Comparison of ENCODE assay signal across 29 mouse cellular contexts in the genomic region with DNA sequence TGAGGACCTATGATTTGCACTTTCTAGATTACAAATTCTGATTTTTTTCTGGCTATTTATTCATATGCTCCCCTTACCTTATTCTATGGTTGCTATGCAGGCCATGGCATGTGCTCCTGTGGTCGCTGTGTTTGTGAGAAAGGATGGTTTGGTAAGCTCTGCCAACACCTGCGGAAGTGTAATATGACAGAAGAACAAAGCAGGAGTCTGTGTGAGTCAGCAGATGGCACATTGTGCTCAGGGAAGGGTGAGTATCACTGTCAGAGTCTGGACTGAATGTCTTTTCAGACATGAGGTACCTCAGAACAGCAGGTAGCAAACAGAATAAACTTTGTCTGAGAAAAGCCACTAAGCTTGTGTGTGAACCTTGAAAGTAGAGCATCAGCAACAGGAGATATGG.
DNase-seq lines count a peak whose midpoint lies in the region; ATAC-seq lines count a peak whose summit lies in the region.
"Had no signal": no experiment of that assay in that cellular context is flagged by ENCODE, and none has a peak within 500 bp of the region (broad histone marks: within the 10 kb centered on the region; RNA-seq: fewer than 3 reads in every experiment).

No protein-coding gene starts in this region.

- H3K27me3 ChIP-seq in forebrain, embryonic 12.5 days = no peaks in the 10 kb centered on the region
- H3K27me3 ChIP-seq in forebrain, embryonic 15.5 days = no peaks in the 10 kb centered on the region
- H3K27me3 ChIP-seq: embryonic facial prominence, embryonic 12.5 days; heart, embryonic 13.5 days; hindbrain, embryonic 13.5 days; limb, embryonic 13.5 days; liver, embryonic 12.5 days had no signal

- H3K36me3 ChIP-seq in forebrain, embryonic 12.5 days (replicated peaks) = no peaks in the 10 kb centered on the region
- no peaks in the 10 kb centered on the region for H3K36me3 ChIP-seq in forebrain, embryonic 15.5 days
- H3K36me3 ChIP-seq: embryonic facial prominence, embryonic 12.5 days; G1E; heart, embryonic 13.5 days; hindbrain, embryonic 13.5 days; limb, embryonic 13.5 days; liver, embryonic 12.5 days had no signal

- WGBS in forebrain, embryonic 12.5 days = 71% methylated on average over 2 of the region's 2 CpGs
- 59% methylated on average over 2 of the region's 2 CpGs for WGBS in forebrain, embryonic 15.5 days

- ATAC-seq in forebrain, embryonic 12.5 days (ENCODE audit: low FRiP score) = 0 out of 2 replicates have a peak, but pooled peaks have one; percentile 41
- no peak for ATAC-seq in forebrain, embryonic 15.5 days (replicated peaks)
- no peak for ATAC-seq in megakaryocyte, adult 5-6 weeks (ENCODE audit: poor library complexity, severe bottlenecking)
- ATAC-seq: forebrain, embryonic 14.5 days; liver, embryonic 12.5 days; Patski had no signal

- H3K9me3 ChIP-seq in forebrain, embryonic 12.5 days = no peaks in the 10 kb centered on the region
- H3K9me3 ChIP-seq in forebrain, embryonic 15.5 days = no peaks in the 10 kb centered on the region
- H3K9me3 ChIP-seq: embryonic facial prominence, embryonic 12.5 days; G1E; heart, embryonic 13.5 days; hindbrain, embryonic 13.5 days; limb, embryonic 13.5 days; liver, embryonic 12.5 days had no signal

- DNase-seq in retina, postnatal 1 day = peak; percentile 15
- no peak for DNase-seq in retina, embryonic 14.5 days (ENCODE audit: low spot score)
- peak; percentile 75 for DNase-seq in cerebellum, adult 9-10 months
- DNase-seq in kidney, postnatal 14 days = no peak
- no peak for DNase-seq in embryo, embryonic 9.5 days (ENCODE audit: extremely low spot score)
- DNase-seq: adrenal gland, postnatal 36 days; gastrocnemius, postnatal 14 days; heart, adult 18-20 months; heart, postnatal 14 days; kidney, adult 9 months; kidney, postnatal 25 days; layer of hippocampus, postnatal 36 days; lung, adult 18-20 months; lung, postnatal 10 days; right cerebral cortex, postnatal 14 days; spleen, adult 18-20 months had no signal

- no peak overlapping the region for H3K4me2 ChIP-seq in forebrain, embryonic 12.5 days
- H3K4me2 ChIP-seq in forebrain, embryonic 15.5 days (replicated peaks) = no peak overlapping the region
- H3K4me2 ChIP-seq: embryonic facial prominence, embryonic 12.5 days; heart, embryonic 13.5 days; hindbrain, embryonic 13.5 days; limb, embryonic 13.5 days; liver, embryonic 12.5 days; midbrain, embryonic 11.5 days had no signal

- H3K4me3 ChIP-seq in forebrain, embryonic 12.5 days (replicated peaks) = no peak overlapping the region
- H3K4me3 ChIP-seq in forebrain, embryonic 15.5 days = no peak overlapping the region
- H3K4me3 ChIP-seq: embryonic facial prominence, embryonic 12.5 days; erythroblast, embryonic 14.5 days; heart, embryonic 13.5 days; hindbrain, embryonic 13.5 days; limb, embryonic 13.5 days; liver, embryonic 12.5 days had no signal

- no peak overlapping the region for H3K9ac ChIP-seq in forebrain, embryonic 12.5 days
- H3K9ac ChIP-seq in forebrain, embryonic 15.5 days (replicated peaks) = no peak overlapping the region
- H3K9ac ChIP-seq: embryonic facial prominence, embryonic 12.5 days; heart, embryonic 13.5 days; hindbrain, embryonic 13.5 days; limb, embryonic 13.5 days; liver, embryonic 12.5 days had no signal

- no peaks in the 10 kb centered on the region for H3K4me1 ChIP-seq in forebrain, embryonic 12.5 days
- no peaks in the 10 kb centered on the region for H3K4me1 ChIP-seq in forebrain, embryonic 15.5 days
- H3K4me1 ChIP-seq: embryonic facial prominence, embryonic 12.5 days; heart, embryonic 13.5 days; hindbrain, embryonic 13.5 days; limb, embryonic 13.5 days; liver, embryonic 12.5 days had no signal

- no peak overlapping the region for H3K27ac ChIP-seq in forebrain, embryonic 12.5 days
- H3K27ac ChIP-seq in forebrain, embryonic 15.5 days (replicated peaks) = no peak overlapping the region
- H3K27ac ChIP-seq: embryonic facial prominence, embryonic 12.5 days; heart, embryonic 13.5 days; hindbrain, embryonic 13.5 days; limb, embryonic 13.5 days; liver, embryonic 12.5 days had no signal

Comparison
In these comparisons a context has a peak if more than half of its experiments do, and no peak if none do; other contexts are left out.
1. DNase-seq: peak in retina, postnatal 1 day (single experiment) and cerebellum, adult 9-10 months (single experiment); none in retina, embryonic 14.5 days (single experiment), kidney, postnatal 14 days (single experiment) and embryo, embryonic 9.5 days (single experiment).